Mouse (Mus musculus): ENCODE measurements at regions not wholly inside any gene's neighbourhood (a gene's known extent, or its start where the extent isn't known, plus 50 kb on each side); places are given as distances from the start of the nearest gene placed in this dataset.

DNA sequence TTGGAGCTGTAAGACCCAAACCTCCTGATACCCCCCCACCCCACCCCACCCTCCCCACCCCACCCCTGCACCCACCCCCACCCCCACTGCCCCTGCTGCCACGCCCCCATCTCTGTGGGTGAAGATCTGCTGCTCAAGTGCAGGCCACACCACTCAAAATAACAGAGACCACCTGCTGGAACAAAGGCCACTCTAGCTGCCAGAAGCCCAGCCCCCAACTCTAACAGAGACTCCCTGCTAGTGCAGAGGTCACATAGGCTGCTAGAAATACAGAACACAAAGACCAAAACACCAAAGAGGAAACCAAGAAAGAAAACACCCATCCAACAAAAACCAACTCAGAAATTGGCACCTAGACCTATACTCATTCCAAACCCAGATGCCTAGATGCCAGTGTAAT lies 58.9 kb downstream of the Olfr267 start:
- Histone ChIP-seq H3K4me2 (no peak overlapping the region), H3K4me1 (replicated peaks) (0 out of 2 replicates have a peak, but pooled peaks cover 7% of the 10 kb centered on the region), H3K9ac (no peak overlapping the region), H3K27me3 (no peaks in the 10 kb centered on the region), H3K9me3 (0 out of 2 replicates have a peak, but pooled peaks cover 2% of the 10 kb centered on the region), H3K27ac (replicated peaks) (no peak overlapping the region), H3K36me3 (no peaks in the 10 kb centered on the region), H3K4me3 (no peak overlapping the region)
- 33% methylated on average over 1 of the region's 1 CpGs for WGBS
- ATAC-seq (ENCODE audit: low read depth), result no peak

DNA sequence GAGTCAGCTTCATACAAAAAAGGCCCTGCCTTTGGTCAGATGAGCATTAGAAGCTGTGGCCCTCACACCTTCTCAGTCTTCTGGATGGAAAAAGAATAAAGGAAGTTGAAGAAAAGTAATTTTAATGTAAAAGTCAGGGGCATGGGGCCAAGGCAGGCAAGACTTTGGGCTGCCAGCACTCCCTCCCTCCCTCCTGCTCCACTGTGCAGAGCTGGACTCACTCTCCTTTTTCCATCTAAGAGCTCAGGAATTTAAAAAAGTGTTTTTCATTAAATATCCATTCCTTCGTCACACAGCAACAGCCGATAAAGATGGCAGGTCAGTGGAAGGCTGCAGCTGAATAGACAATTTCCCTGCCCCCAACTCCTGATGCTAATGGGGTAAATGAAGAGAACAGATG lies 61.1 kb downstream of the Olfr267 start:
- H3K9ac ChIP-seq, result no peak overlapping the region
- ATAC-seq (ENCODE audit: low read depth), result no peak
- no peak overlapping the region for H3K27ac ChIP-seq (replicated peaks)
- H3K4me1 ChIP-seq (replicated peaks), result 0 out of 2 replicates have a peak, but pooled peaks cover 7% of the 10 kb centered on the region
- WGBS, result 59% methylated on average over 2 of the region's 2 CpGs
- no peaks in the 10 kb centered on the region for H3K27me3 ChIP-seq
- H3K4me3 ChIP-seq, result no peak overlapping the region
- H3K9me3 ChIP-seq, result 0 out of 2 replicates have a peak, but pooled peaks cover 2% of the 10 kb centered on the region
- no peak overlapping the region for H3K4me2 ChIP-seq
- H3K36me3 ChIP-seq, result no peaks in the 10 kb centered on the region

DNA sequence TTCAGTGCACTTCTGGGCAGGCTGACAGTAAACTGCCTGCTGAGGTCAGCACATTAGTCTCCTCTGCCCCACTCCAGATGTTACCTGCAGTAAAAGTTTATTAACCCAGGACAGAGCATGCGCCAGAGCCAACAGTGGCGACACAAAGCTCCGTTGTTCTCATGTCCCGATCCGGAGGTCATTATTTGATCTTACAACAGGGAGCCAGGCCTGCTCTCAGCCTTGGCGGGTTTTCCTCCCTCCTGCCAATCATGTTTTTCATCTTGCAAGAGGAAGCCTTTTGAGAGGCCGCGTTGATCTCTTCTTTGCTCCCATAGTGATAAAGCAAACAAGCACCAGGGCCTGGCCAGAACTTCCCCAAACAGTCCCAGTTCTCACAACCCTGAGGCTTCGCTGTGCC lies 64.7 kb downstream of the Olfr267 start:
- no peak overlapping the region for H3K27ac ChIP-seq (replicated peaks)
- ATAC-seq (ENCODE audit: low read depth), result no peak

DNA sequence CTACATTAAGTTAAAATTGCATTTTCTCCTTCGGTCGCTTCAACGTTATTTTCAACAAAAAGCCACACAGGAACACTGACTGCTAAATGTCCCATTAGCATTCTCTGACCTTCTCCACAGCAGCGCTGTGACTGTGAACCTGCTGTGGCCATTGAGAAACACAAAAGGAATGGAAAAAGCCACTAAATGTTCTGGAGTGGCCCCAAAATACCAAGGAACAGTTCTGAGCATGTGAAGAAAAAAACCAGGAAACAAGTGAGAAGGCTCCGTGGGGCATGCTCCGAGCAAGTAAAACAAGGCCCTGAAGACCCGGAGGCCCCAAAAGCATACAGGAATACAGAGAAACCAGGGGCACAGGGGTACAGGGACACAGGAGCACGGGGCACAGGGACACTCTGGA lies 66.8 kb downstream of the Olfr267 start:
- H3K9ac ChIP-seq, result no peak overlapping the region
- H3K9me3 ChIP-seq, result no peaks in the 10 kb centered on the region
- H3K4me2 ChIP-seq, result no peak overlapping the region
- 64% methylated on average over 8 of the region's 8 CpGs for WGBS
- ATAC-seq (ENCODE audit: low read depth), result no peak
- no peaks in the 10 kb centered on the region for H3K36me3 ChIP-seq
- H3K27me3 ChIP-seq, result no peaks in the 10 kb centered on the region
- H3K4me1 ChIP-seq (replicated peaks), result 0 out of 2 replicates have a peak, but pooled peaks cover 3% of the 10 kb centered on the region
- no peak overlapping the region for H3K27ac ChIP-seq (replicated peaks)
- H3K4me3 ChIP-seq, result no peak overlapping the region

More for the DNA sequence above, 64.7 kb downstream of the Olfr267 start:
- Histone ChIP-seq H3K27me3 (no peaks in the 10 kb centered on the region), H3K36me3 (no peaks in the 10 kb centered on the region), H3K4me2 (no peak overlapping the region), H3K4me3 (no peak overlapping the region), H3K9me3 (no peaks in the 10 kb centered on the region), H3K4me1 (replicated peaks) (0 out of 2 replicates have a peak, but pooled peaks cover 7% of the 10 kb centered on the region), H3K9ac (no peak overlapping the region)
- 33% methylated on average over 9 of the region's 9 CpGs for WGBS

DNA sequence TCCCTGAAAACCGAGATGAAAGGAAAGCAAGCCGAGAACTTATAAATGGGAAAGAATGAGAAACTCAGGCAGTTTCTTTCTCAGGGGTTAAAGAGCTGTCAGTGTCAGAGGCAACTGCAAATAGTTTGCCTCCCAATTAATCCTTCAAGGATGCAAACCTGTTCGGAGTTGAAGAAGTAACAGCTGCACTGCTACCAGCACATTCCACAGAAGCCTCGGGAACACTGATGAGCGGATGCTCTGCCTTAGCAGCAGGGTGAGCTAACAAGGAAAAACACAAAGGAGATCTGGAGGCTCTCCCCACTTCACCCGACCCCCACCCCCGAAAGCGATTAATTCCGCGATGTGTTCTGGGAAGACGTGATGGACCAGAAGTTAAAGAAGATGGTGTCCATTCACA lies 71.1 kb downstream of the Olfr267 start:
- 51% methylated on average over 11 of the region's 11 CpGs for WGBS
- Histone ChIP-seq H3K4me1 (replicated peaks) (no peaks in the 10 kb centered on the region), H3K36me3 (no peaks in the 10 kb centered on the region), H3K4me3 (no peak overlapping the region), H3K4me2 (no peak overlapping the region), H3K27ac (replicated peaks) (no peak overlapping the region), H3K9me3 (no peaks in the 10 kb centered on the region), H3K9ac (no peak overlapping the region), H3K27me3 (no peaks in the 10 kb centered on the region)
- no peak for ATAC-seq (ENCODE audit: low read depth)

DNA sequence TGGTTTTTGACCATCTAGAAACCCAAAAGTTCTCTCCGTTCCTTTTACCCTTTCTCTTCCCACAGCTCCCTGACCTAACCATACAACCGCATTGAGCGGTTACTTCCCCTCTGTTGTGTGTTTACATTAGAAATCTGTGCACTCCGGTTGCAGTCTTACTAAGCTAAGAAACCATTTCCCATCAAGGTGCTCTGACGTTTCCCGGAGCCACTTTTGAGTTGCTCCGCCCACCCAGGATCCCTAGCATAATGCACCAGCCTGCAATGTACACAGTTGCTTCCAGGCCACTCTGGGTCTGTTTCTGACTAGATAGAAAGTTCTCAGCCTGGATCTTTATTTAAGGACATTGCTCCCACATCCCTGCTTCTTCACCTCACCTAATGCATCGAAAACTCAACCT lies 71.7 kb downstream of the Olfr267 start:
- Histone ChIP-seq H3K36me3 (no peaks in the 10 kb centered on the region), H3K9ac (no peak overlapping the region), H3K27ac (replicated peaks) (no peak overlapping the region), H3K9me3 (no peaks in the 10 kb centered on the region), H3K4me2 (no peak overlapping the region), H3K27me3 (no peaks in the 10 kb centered on the region), H3K4me1 (replicated peaks) (no peaks in the 10 kb centered on the region), H3K4me3 (no peak overlapping the region)
- WGBS, result 89% methylated on average over 8 of the region's 8 CpGs
- no peak for ATAC-seq (ENCODE audit: low read depth)

DNA sequence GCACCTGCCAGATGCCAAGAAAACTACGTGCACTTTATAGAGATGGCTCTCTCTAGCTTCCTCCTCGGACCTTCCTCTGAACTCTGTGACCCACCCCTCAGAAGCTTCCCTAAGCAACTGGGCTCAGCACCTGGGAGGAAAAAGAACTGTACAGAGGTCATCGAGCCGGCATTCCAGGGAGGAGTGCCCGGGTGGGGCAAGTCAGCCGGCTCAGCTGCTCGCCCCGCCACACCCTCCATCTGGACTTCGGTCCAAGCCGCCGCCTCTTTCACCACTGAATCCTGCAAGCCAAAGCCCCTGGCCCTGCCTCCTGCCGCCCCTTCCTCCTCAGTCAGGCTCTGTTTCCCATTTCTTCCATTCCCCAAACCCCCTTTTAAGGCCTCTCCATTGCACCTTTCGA lies 73.3 kb downstream of the Olfr267 start:
- WGBS, result 68% methylated on average over 13 of the region's 13 CpGs
- no peak overlapping the region for H3K27ac ChIP-seq (replicated peaks)
- no peaks in the 10 kb centered on the region for H3K4me1 ChIP-seq (replicated peaks)
- no peak overlapping the region for H3K4me2 ChIP-seq
- H3K36me3 ChIP-seq, result no peaks in the 10 kb centered on the region
- no peak overlapping the region for H3K4me3 ChIP-seq
- no peak for ATAC-seq (ENCODE audit: low read depth)
- no peak overlapping the region for H3K9ac ChIP-seq
- H3K27me3 ChIP-seq, result no peaks in the 10 kb centered on the region
- no peaks in the 10 kb centered on the region for H3K9me3 ChIP-seq

DNA sequence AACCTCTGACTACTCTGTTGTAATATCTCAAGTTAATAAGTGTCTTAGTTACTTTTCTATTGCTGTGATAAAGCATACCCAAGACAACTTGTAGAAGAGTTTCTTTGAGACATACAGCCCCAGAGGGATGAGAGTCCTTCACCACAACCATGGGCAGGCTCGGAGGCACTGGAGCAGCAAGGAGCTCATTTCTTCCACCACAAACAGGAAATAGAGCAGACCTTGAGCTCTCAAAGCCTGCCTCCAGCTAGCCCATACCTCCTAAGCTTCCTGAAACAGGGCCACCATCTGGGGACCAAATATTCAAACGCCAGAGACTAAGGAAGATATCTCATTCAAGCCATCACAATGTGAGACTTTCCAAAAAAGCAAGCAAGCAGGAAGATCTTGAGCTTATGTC lies 74.6 kb downstream of the Olfr267 start:
- Histone ChIP-seq H3K4me2 (no peak overlapping the region), H3K4me3 (no peak overlapping the region), H3K9me3 (no peaks in the 10 kb centered on the region), H3K27me3 (no peaks in the 10 kb centered on the region), H3K9ac (no peak overlapping the region), H3K4me1 (replicated peaks) (no peaks in the 10 kb centered on the region), H3K36me3 (no peaks in the 10 kb centered on the region), H3K27ac (replicated peaks) (no peak overlapping the region)
- no peak for ATAC-seq (ENCODE audit: low read depth)
- 84% methylated on average over 2 of the region's 2 CpGs for WGBS

DNA sequence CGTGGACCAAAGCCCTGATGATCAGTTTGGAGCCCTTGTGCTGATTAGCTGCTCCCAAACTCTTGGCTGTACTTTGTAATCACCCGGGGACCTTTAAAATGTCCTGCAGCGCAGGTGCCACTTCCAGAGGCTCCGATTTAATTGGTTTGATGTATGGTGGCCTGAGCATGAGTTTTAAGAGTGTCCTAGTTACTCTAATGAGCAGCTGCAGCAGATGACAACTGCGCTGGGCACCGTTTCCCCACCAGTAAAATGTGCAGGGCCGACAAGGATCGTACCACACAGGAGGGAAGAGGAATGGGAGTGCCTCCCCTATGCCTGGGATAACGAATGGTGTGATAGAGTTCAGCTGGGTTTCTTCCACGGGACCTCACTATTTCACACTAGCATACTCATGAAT lies 75.3 kb downstream of the Olfr267 start:
- WGBS, result 77% methylated on average over 10 of the region's 10 CpGs
- no peaks in the 10 kb centered on the region for H3K27me3 ChIP-seq
- H3K9me3 ChIP-seq, result no peaks in the 10 kb centered on the region
- H3K4me1 ChIP-seq (replicated peaks), result no peaks in the 10 kb centered on the region
- H3K27ac ChIP-seq (replicated peaks), result no peak overlapping the region
- H3K4me3 ChIP-seq, result no peak overlapping the region
- H3K4me2 ChIP-seq, result no peak overlapping the region
- no peak overlapping the region for H3K9ac ChIP-seq
- no peak for ATAC-seq (ENCODE audit: low read depth)
- no peaks in the 10 kb centered on the region for H3K36me3 ChIP-seq

DNA sequence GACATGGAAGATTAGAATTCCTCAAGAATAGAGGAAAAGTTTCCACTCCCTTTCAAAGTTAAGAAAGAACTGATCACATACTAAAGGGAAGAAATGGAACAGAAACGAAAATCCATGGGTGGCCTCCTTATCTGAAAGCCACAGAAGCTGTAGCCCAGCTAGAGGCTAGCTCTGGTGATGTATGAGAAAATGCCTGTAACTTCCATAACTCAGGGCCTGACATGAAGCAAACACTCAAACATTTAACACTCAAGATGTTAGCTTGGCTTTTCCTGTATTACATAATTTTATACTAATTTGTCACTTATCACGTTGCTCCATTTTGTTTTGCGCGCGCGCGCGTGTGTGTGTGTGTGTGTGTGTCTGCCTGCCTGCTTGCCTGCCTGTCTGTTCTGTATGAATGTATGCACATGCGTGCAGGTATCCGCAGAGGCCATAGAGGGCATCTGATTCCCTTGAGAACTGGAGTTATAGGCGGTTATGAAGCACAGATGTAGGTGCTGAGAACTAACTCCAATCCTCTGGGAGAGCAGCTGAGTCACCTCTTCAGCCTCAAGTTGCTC lies 88.2 kb downstream of the Olfr267 start:
- H3K9me3 ChIP-seq, result no peaks in the 10 kb centered on the region
- H3K4me1 ChIP-seq (replicated peaks), result no peaks in the 10 kb centered on the region
- H3K4me3 ChIP-seq, result no peak overlapping the region
- 92% methylated on average over 11 of the region's 11 CpGs for WGBS
- no peak overlapping the region for H3K27ac ChIP-seq (replicated peaks)
- H3K9ac ChIP-seq, result no peak overlapping the region
- no peaks in the 10 kb centered on the region for H3K27me3 ChIP-seq
- ATAC-seq (ENCODE audit: low read depth), result no peak
- no peaks in the 10 kb centered on the region for H3K36me3 ChIP-seq
- no peak overlapping the region for H3K4me2 ChIP-seq

DNA sequence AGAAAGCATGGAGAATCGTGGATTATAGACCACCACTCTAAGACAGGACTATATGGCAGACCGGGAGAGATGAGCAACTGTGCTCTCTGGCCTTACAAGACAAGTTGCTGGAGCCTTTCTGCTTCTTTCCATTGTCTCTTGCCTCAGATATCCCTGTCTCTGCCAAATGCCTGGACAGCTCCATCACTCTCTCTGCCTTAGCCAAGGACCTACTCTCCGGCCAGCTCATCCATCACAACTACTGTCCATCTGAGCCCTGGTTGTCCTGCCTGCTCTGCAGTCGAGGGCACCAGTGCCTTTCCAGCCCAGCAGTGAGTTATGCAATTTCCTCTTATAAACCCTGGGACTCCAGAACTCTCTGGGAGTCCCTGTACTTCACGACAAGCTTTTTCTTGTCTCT lies 88.7 kb downstream of the Olfr267 start:
- H3K4me2 ChIP-seq, result no peak overlapping the region
- H3K9me3 ChIP-seq, result no peaks in the 10 kb centered on the region
- no peak overlapping the region for H3K27ac ChIP-seq (replicated peaks)
- no peaks in the 10 kb centered on the region for H3K27me3 ChIP-seq
- H3K4me3 ChIP-seq, result no peak overlapping the region
- WGBS, result 83% methylated on average over 5 of the region's 5 CpGs
- no peak for ATAC-seq (ENCODE audit: low read depth)
- H3K4me1 ChIP-seq (replicated peaks), result no peaks in the 10 kb centered on the region
- no peaks in the 10 kb centered on the region for H3K36me3 ChIP-seq
- H3K9ac ChIP-seq, result no peak overlapping the region

DNA sequence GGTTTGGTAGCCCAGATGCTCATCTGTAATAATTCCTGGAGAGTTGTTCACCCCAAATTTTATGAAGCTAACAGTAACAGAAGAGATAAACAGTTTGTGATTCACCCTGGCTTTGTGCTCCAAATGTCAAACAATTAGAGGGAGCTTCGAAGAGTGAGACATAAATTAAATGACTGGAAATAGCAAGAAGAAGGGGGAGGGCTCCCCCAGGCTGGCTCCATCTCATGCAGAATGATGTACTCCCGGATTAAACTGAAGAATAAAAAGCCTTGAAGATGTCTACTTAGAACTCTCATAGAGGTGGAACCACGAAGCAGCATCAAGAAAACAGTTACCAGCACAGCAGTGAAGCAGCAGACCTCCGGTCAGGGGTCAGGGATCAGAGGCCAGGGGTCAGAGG lies 90.8 kb downstream of the Olfr267 start:
- 73% methylated on average over 4 of the region's 4 CpGs for whole genome bisulfite sequencing
- Histone ChIP-seq H3K4me1 (replicated peaks) (no peaks in the 10 kb centered on the region), H3K27ac (replicated peaks) (no peak overlapping the region), H3K4me2 (no peak overlapping the region), H3K36me3 (no peaks in the 10 kb centered on the region), H3K4me3 (no peak overlapping the region), H3K27me3 (no peaks in the 10 kb centered on the region), H3K9ac (no peak overlapping the region), H3K9me3 (no peaks in the 10 kb centered on the region)
- ATAC-seq (ENCODE audit: low read depth), result no peak

DNA sequence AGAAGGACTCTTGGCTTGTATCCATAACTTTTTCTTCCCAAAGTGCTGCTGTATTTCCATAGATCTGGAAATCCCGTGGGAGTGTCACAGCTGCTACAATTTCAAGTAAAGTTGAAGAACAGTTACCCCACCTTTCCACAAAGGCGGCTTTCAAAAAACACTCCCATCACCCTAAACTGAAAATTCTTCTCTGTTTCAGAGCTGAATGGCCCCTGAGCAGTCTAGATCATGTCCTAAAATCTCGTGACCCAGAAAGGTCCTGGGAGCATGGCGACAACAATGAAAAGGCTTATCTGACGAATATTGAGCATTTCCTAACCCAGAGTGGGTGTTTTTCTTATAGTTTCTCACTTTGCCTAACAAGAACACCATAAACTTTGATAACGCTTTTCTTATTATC lies 92.2 kb downstream of the Olfr267 start:
- H3K4me2 ChIP-seq, result no peak overlapping the region
- no peak overlapping the region for H3K9ac ChIP-seq
- H3K4me1 ChIP-seq (replicated peaks), result no peaks in the 10 kb centered on the region
- no peaks in the 10 kb centered on the region for H3K9me3 ChIP-seq
- 67% methylated on average over 6 of the region's 6 CpGs for WGBS
- ATAC-seq (ENCODE audit: low read depth), result no peak
- H3K36me3 ChIP-seq, result no peaks in the 10 kb centered on the region
- H3K27ac ChIP-seq (replicated peaks), result no peak overlapping the region
- H3K27me3 ChIP-seq, result no peaks in the 10 kb centered on the region
- no peak overlapping the region for H3K4me3 ChIP-seq
